Mouse (Mus musculus): ENCODE results near the gene Igf1. TPM values are rescaled to one million over a fixed set of nuclear protein-coding genes. Genes with fewer than 3 reads are reported as not detected.

The Igf1 gene
- polyA plus RNA-seq, 1 experiment from 2014 or later: 11.0 TPM

DNA sequence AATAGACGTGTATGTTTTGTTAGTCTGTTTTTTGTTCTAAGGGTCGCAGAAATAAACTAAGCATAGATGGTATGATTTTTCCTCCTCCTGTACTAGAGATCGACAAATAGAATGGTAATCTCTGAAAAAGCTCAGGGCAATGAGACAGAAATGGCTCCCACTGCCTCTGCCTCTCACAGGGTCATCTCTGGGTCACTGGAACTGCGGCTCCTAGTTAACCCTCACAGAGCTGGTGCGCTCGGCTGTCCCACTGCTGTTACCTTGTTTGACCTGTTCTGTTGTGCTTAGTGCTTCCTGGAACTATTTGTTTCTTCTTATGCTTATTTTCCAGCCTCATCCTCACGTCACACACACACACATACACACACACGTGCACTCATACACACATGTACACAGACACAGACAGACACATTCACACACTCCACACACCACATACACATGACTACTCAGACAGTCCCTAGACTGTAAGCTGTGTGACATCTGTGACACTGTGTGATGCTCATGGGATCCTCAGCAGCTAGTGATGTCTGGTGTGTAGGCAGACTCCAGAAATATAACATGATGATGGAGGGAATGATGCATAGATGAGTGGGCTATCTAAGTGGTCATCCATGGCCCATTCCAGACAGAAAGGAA, 13.0 kb upstream of the Igf1 start:
- 50% methylated on average over 8 of the region's 8 CpGs for WGBS
- H3K9me3 ChIP-seq: no peaks in the 10 kb centered on the region

DNA sequence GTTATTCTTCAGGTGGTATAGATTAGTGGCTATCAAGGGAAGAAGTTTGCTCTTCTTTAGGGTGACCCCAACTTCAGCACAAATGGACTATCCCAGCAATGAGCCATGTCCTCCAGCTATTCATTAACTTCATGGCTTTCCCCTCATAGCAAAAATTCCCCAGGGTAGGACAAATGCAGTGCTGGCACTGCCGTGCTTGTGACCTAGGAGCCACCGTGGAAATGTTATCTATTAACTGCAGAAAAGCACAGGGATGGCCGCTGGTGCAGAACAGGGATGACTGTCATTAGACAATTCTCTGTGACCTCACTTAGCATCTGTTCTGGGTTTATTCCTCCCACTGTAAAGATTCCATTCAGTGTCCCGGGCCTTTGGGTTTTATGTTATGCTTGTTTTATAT, 10.2 kb upstream of the Igf1 start:
- no peak for ATAC-seq (ENCODE audit: low FRiP score)
- Histone ChIP-seq H3K4me1 (no peaks in the 10 kb centered on the region), H3K36me3 (replicated peaks) (no peaks in the 10 kb centered on the region), H3K27ac (no peak overlapping the region), H3K9me3 (no peaks in the 10 kb centered on the region), H3K4me3 (replicated peaks) (no peak overlapping the region), H3K9ac (no peak overlapping the region), H3K4me2 (no peak overlapping the region), H3K27me3 (no peaks in the 10 kb centered on the region)
- 71% methylated on average over 4 of the region's 4 CpGs for WGBS

More for the DNA sequence above, 13.0 kb upstream of the Igf1 start:
- no peak for ATAC-seq (ENCODE audit: low FRiP score)
- Histone ChIP-seq H3K27ac (no peak overlapping the region), H3K27me3 (no peaks in the 10 kb centered on the region), H3K9ac (no peak overlapping the region), H3K4me1 (no peaks in the 10 kb centered on the region), H3K4me2 (no peak overlapping the region), H3K4me3 (replicated peaks) (no peak overlapping the region), H3K36me3 (replicated peaks) (no peaks in the 10 kb centered on the region)

DNA sequence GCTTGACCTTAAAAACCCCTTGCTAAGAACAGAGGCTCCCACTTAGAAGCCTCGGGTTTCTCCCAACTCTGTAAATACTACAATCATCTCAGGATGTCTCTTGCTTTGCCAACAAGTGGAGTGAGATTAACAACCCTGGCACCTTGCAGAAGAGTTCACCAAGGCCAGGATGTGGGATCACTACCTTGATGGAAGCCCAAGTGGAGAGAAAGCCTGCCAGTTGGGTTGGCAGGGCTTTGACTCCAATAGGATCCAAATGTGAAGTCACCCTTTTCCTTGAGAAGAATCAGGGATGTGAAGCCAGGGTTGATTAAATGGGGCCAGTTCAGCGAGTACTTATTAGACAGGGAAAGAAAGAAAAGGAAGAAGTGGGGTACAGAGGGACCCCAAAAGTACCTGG, 9.6 kb upstream of the Igf1 start:
- H3K27ac ChIP-seq: no peak overlapping the region
- H3K9me3 ChIP-seq: no peaks in the 10 kb centered on the region
- no peaks in the 10 kb centered on the region for H3K36me3 ChIP-seq (replicated peaks)
- no peaks in the 10 kb centered on the region for H3K4me1 ChIP-seq
- no peak overlapping the region for H3K4me2 ChIP-seq
- 73% methylated on average over 2 of the region's 2 CpGs for WGBS
- H3K9ac ChIP-seq: no peak overlapping the region
- no peak overlapping the region for H3K4me3 ChIP-seq (replicated peaks)
- ATAC-seq (ENCODE audit: low FRiP score): no peak
- no peaks in the 10 kb centered on the region for H3K27me3 ChIP-seq

DNA sequence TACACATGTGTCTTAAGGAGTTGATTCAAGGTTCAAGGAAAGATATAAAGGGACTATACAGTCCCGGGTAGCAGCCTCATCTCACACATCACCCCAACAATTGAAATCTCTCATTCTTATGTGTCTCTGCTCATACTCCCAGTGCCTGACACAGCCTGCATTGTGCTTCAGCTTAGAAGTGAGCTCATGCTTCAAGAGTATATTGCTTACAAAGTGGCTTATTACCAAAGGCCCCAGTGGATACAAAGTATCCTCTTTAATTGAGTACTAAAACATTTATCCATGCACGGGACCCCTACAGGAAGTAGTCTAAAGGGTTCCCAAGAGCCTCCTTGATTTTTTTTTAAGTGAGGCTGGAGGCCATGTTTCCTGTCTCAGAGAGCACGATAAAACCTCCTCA, 6.6 kb upstream of the Igf1 start:
- Histone ChIP-seq H3K9ac (no peak overlapping the region), H3K9me3 (no peaks in the 10 kb centered on the region), H3K27ac (no peak overlapping the region), H3K4me3 (replicated peaks) (no peak overlapping the region), H3K4me2 (no peak overlapping the region), H3K4me1 (no peaks in the 10 kb centered on the region), H3K27me3 (peaks cover 13% of the 10 kb centered on the region), H3K36me3 (replicated peaks) (no peaks in the 10 kb centered on the region)
- ATAC-seq (ENCODE audit: low FRiP score): no peak
- 53% methylated on average over 3 of the region's 3 CpGs for WGBS

DNA sequence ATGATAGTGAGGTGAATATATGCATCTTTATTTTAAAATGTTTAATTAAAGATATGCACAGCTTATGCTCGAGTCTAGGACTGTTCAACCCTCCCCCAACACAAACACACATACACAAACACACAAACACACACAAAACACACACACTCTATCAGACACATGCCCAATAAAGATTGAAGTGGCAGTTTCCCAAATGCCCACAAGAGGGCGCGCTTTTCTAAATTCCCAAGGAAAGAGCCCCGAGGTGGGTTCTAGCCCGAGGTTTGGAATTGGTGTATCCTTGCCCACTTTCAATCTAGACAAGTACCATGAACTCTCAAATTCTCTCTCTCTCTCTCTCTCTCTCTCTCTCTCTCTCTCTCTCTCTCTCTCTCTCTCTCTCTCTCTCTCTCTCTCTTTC, 3.7 kb upstream of the Igf1 start:
- under 1% methylated on average over 5 of the region's 5 CpGs for WGBS
- Histone ChIP-seq H3K27me3 (peaks cover 38% of the 10 kb centered on the region), H3K4me1 (peaks cover 14% of the 10 kb centered on the region), H3K4me2 (no peak overlapping the region), H3K27ac (no peak overlapping the region), H3K36me3 (replicated peaks) (no peaks in the 10 kb centered on the region), H3K9me3 (no peaks in the 10 kb centered on the region), H3K4me3 (replicated peaks) (no peak overlapping the region), H3K9ac (no peak overlapping the region)
- ATAC-seq (ENCODE audit: low FRiP score): peak; percentile 36; the same call in 1 of the 2 replicates

DNA sequence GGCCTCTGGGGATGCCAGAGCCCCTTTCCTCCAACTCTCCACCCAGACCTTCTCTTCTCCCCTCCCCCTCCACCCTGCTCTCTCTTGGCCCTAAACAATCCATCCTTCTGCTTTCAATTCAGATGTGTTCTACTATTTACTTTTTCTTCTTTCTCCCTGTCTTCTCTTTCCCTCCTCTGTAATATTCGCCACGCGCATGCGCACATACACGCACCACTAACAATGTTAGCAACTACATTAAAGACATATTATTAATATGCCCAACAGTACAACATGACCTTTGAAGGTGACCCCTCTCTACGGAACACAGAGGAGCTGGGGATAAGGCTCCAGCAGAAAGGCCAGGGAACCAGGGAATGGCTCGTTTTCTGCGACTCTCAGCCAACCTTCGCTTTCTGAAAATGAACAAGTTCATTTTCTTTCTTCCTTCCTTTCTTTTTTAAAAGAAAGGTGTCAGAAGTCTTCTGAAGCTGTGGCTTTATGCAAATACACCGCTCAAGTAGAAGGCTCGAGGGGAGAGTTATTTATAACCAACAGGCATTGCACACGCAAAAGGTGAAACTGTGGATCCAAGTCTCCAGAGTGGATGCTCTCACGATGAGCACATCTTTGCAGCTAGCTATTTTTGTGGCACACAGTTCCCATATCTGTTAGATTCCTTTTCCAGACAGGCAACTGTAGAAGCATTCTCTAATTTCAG, 2.5 kb upstream of the Igf1 start:
- Histone ChIP-seq H3K36me3 (replicated peaks) (no peaks in the 10 kb centered on the region), H3K9me3 (no peaks in the 10 kb centered on the region), H3K27me3 (peaks cover 38% of the 10 kb centered on the region), H3K27ac (no peak overlapping the region), H3K9ac (no peak overlapping the region), H3K4me3 (replicated peaks) (no peak overlapping the region), H3K4me1 (peaks cover 23% of the 10 kb centered on the region), H3K4me2 (no peak overlapping the region)
- WGBS: 82% methylated on average over 13 of the region's 13 CpGs
- ATAC-seq (ENCODE audit: low FRiP score): no peak

DNA sequence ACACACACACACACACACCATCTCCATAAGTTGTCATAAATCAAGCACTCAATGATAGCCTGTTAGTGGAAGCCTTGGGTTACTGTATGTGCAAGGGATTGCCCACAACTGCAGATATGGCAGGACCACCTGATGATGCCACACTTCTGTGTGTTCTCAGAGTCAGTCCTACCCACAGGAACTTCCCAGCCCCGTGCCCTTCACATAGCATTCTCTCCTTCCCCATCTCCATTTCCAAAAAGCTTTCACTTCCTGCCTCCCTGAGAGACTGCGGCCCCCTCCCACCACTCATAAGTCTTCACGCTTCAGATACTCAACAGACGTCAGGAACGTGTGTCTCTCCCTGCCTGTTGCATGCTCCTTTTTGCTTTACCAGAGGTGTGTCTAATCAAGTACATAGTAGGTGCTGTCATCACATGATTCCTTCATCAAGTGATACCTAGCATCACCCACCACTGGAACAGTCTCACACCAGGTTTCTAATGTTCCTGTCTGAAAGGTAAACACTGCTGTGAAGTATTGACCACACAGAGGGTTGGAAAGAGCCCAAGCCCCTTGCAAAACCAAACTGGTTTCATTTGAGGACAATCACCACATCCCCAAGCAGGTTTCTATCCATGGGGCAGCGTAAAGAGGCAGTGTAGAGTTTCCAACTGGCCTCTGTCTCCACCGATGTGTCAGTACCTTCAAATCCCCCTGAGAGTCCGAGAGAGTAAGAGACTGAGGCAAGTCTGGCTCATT, 680 bp upstream of the Igf1 start:
- Histone ChIP-seq H3K9me3 (no peaks in the 10 kb centered on the region), H3K4me2 (no peak overlapping the region), H3K9ac (no peak overlapping the region), H3K27ac (no peak overlapping the region), H3K4me1 (peaks cover 29% of the 10 kb centered on the region), H3K27me3 (peaks cover 49% of the 10 kb centered on the region), H3K36me3 (replicated peaks) (no peaks in the 10 kb centered on the region), H3K4me3 (replicated peaks) (no peak overlapping the region)
- WGBS: 64% methylated on average over 8 of the region's 8 CpGs
- no peak for ATAC-seq (ENCODE audit: low FRiP score)

DNA sequence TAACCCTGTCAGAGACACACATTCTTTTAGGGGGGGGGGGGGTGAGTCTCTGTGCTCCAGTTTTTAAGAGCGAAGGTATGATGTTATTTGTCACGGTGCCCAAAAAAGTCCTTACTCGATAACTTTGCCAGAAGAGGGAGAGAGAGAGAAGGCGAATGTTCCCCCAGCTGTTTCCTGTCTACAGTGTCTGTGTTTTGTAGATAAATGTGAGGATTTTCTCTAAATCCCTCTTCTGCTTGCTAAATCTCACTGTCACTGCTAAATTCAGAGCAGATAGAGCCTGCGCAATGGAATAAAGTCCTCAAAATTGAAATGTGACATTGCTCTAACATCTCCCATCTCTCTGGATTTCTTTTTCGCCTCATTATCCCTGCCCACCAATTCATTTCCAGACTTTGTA, 874 bp downstream of the Igf1 start:
- Histone ChIP-seq H3K36me3 (replicated peaks) (no peaks in the 10 kb centered on the region), H3K9ac (no peak overlapping the region), H3K9me3 (no peaks in the 10 kb centered on the region), H3K4me3 (replicated peaks) (no peak overlapping the region), H3K27ac (no peak overlapping the region), H3K4me2 (peak overlapping the region; percentile 75), H3K4me1 (peaks cover 29% of the 10 kb centered on the region), H3K27me3 (peaks cover 49% of the 10 kb centered on the region)
- no peak for ATAC-seq (ENCODE audit: low FRiP score)
- 61% methylated on average over 6 of the region's 6 CpGs for WGBS

DNA sequence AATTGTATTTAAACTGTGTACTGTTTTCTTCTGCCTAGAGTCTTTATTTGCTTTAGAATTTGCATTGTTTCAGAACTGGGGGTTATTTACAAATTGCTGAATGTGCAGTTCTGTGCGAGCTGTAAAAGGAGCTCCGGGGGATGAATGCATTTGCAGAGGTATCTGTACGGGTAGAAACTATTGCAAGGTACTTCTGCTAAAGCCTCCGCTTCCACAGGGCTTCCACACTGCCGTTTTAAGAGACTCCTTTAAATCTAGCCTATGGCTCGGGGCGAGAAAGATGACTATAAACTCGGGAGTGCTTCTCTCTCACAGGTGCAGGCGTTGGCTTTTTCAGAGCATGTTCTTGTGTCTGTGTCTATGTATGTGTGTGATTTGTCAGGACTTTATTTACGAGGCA, 1.4 kb downstream of the Igf1 start:
- Histone ChIP-seq H3K4me3 (replicated peaks) (peak overlapping the region; percentile 44), H3K36me3 (replicated peaks) (no peaks in the 10 kb centered on the region), H3K27me3 (peaks cover 49% of the 10 kb centered on the region), H3K9me3 (no peaks in the 10 kb centered on the region), H3K4me2 (peak overlapping the region; percentile 75), H3K9ac (peak overlapping the region; percentile 21; the same call in 1 of the 2 replicates), H3K4me1 (peaks cover 29% of the 10 kb centered on the region), H3K27ac (no peak overlapping the region)
- no peak for ATAC-seq (ENCODE audit: low FRiP score)
- WGBS: 12% methylated on average over 10 of the region's 10 CpGs

DNA sequence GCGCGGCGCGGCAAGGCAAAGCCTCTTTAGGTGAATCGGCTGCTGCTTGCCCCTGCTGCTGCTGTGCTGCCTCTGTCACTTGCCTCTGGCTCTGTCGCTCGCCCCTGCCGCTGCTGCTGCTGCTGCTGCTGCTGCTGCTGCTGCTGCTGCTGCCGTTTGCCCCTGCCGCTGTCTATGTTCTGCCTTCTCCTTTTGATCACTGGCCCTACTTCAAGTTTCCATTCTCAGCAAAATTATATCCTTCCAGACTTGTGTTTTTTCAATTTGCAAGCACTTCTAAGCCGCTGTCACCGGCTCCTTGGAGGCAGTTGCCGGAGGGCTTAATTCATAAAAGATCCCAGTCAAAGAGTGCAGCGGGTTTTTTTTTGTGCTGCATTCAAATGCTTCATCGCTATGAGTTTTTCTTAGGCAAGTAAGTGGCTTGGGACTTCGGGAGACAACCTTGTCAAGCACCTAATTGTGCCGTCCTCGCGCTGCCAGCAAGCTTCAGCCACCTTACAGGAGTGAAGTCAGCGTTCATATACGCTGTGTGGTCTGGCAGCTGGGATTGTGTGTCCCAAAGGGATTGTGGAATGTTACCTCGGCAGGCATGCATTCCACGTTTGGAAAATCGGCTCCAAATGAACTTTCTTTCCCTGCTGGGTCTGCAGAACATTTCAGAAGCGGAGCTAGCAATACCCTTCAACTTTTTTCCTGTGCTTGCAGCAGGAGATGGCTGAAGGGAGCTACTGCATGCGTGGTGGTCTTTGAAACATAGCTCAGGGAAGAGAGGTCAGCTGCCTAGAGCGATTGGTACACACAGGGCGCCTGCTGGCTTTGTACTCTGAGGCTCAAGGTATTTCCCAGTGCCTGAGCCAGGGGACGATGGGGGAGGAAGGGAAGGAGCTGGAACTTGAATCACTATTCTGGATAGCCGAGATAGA, 2.4 kb downstream of the Igf1 start:
- Histone ChIP-seq H3K4me2 (peak overlapping the region; percentile 75), H3K9me3 (no peaks in the 10 kb centered on the region), H3K9ac (peak overlapping the region; percentile 51), H3K27ac (peak overlapping the region; percentile 36; the same call in 1 of the 2 replicates), H3K4me1 (peaks cover 29% of the 10 kb centered on the region), H3K27me3 (peaks cover 47% of the 10 kb centered on the region), H3K4me3 (replicated peaks) (peak overlapping the region; percentile 44), H3K36me3 (replicated peaks) (no peaks in the 10 kb centered on the region)
- peak; percentile 61; the same call in 1 of the 2 replicates for ATAC-seq (ENCODE audit: low FRiP score)
- WGBS: under 1% methylated on average over 29 of the region's 30 CpGs

DNA sequence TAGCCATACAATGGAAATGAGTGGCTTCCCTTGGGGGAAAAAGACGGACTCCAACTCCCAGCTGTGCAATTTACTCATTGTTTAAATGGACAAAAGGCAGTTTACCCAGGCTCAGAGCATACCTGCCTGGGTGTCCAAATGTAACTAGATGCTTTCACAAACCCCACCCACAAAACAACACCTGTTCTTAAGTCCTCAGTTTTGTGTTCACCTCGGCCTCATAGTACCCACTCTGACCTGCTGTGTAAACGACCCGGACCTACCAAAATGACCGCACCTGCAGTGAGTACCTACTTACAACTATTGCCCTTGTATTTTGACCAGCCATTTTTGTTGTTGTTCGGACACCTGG, 3.0 kb downstream of the Igf1 start:
- H3K36me3 ChIP-seq (replicated peaks): no peaks in the 10 kb centered on the region
- ATAC-seq (ENCODE audit: low FRiP score): no peak
- H3K9me3 ChIP-seq: no peaks in the 10 kb centered on the region
- peaks cover 29% of the 10 kb centered on the region for H3K4me1 ChIP-seq
- no peak overlapping the region for H3K27ac ChIP-seq
- H3K9ac ChIP-seq: no peak overlapping the region
- H3K4me3 ChIP-seq (replicated peaks): peak overlapping the region; percentile 44; the same call in 1 of the 2 replicates
- 51% methylated on average over 6 of the region's 6 CpGs for WGBS
- H3K27me3 ChIP-seq: peaks cover 40% of the 10 kb centered on the region
- H3K4me2 ChIP-seq: peak overlapping the region; percentile 75

DNA sequence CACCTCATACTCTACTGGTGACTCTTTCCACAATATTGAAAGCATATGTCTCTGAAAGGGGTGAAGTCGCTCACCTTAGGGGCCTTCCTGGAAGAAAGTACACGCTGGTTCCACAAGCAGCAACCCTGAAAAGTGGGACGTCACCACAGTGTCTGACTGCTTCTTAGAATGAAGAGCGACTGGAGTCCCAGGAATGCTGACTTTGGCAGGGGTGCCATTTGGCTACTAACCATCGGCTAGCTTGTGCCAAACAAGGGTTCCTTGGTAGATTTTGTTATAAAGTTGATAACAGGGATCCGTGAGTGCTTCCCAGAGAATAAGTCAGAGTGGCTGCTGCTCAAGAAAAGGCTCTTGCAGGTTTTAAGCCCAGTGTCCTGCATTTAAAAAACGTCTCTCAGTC, 4.8 kb downstream of the Igf1 start:
- H3K36me3 ChIP-seq (replicated peaks): no peaks in the 10 kb centered on the region
- H3K9ac ChIP-seq: no peak overlapping the region
- peaks cover 27% of the 10 kb centered on the region for H3K4me1 ChIP-seq
- no peaks in the 10 kb centered on the region for H3K9me3 ChIP-seq
- ATAC-seq (ENCODE audit: low FRiP score): no peak
- WGBS: 77% methylated on average over 7 of the region's 7 CpGs
- H3K27ac ChIP-seq: no peak overlapping the region
- H3K4me3 ChIP-seq (replicated peaks): no peak overlapping the region
- H3K4me2 ChIP-seq: no peak overlapping the region
- H3K27me3 ChIP-seq: peaks cover 24% of the 10 kb centered on the region

Data from forebrain, embryonic 12.5 days (tissue).